Mouse (Mus musculus) bone marrow macrophage, adult 2 months (primary cell): ENCODE data around the gene Csrnp3.

ENCODE experiments used
- CTCF ChIP-seq: IDR thresholded peaks from 2 replicates; pipeline ENCODE4 v1.5.1; 2012; ENCODE audit warnings: low read depth, mild to moderate bottlenecking, low read length, moderate library complexity
- POLR2A ChIP-seq: IDR thresholded peaks from 2 replicates; pipeline ENCODE4 v1.6.1; 2012; ENCODE audit warnings: mild to moderate bottlenecking, low read depth, low read length, borderline replicate concordance

DNA sequence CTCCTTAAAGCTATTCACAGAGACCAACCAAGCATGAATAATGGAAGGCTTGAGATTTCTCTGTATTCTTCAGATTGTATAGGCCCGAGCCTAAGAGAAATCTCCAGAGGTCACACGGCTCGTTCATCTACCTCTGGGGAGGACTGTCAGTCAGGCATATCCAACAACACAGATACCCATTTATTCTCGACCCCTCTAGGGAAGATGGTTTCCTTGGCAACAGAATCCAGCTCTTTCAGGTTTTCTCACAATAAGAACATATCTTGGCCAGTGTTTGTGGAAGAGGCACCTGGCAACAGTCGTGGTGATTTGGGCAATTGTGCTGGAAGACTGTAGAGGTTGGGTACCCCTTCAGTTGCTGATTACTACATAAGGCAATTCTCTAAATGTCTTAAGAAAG, 183.2 kb downstream of the Csrnp3 start:
- no peak for TF ChIP-seq CTCF
- TF ChIP-seq POLR2A, result no peak
